ENCODE assay signal across 17 mouse cellular contexts in the genomic region with DNA sequence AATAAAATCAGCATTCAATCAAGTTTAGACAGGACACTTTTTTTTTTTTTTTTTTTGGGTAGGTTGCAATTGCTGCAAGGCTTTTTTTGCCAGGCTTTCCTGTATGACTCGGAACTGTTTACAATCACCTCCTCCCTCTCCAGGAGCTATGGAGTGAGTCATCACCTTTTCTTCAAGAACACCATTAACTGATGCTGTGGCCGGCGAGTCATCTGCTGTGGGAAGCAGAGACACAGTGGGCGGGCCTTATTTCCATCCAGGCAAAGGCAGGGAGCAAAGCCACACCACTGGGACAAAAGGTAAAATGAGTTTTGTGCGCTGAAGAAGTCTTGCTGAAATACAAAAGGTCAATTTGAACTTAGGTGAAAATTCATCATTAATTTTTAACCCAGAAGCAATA. TPM values are rescaled to one million over a fixed set of nuclear protein-coding genes. Genes with fewer than 3 reads are reported as not detected.
A peak's percentile ranks its signal among the peaks of the same experiment; 100 is the strongest.
DNase-seq lines count a peak whose midpoint lies in the region; ATAC-seq and TF ChIP-seq lines count a peak whose summit lies in the region.
"Had no signal": no experiment of that assay in that cellular context is flagged by ENCODE, and none has a peak within 500 bp of the region (broad histone marks: within the 10 kb centered on the region; RNA-seq: fewer than 3 reads in every experiment).

No protein-coding gene starts in this region.

- no peak overlapping the region for H3K4me2 ChIP-seq in CH12.LX (ENCODE audit: insufficient read depth, low read depth, poor library complexity, severe bottlenecking)
- no peak overlapping the region for H3K4me2 ChIP-seq in stomach, postnatal 0 days (replicated peaks; ENCODE audit: low read depth)
- no peak overlapping the region for H3K4me2 ChIP-seq in neural tube, embryonic 15.5 days
- H3K4me2 ChIP-seq: heart, embryonic 12.5 days; liver, embryonic 13.5 days had no signal

- H3K27ac ChIP-seq in left cerebral cortex, adult 2 months, result no peak overlapping the region
- H3K27ac ChIP-seq in CH12.LX (ENCODE audit: insufficient read depth, low read depth), result no peak overlapping the region
- no peak overlapping the region for H3K27ac ChIP-seq in stomach, postnatal 0 days (replicated peaks)
- no peak overlapping the region for H3K27ac ChIP-seq in neural tube, embryonic 15.5 days (replicated peaks)
- H3K27ac ChIP-seq: liver, embryonic 13.5 days had no signal

- no peak for TF ChIP-seq POLR2A in CH12.LX (IDR thresholded peaks at IDR 0.05; ENCODE audit: low read depth, low read length)

- H3K36me3 ChIP-seq in CH12.LX (replicated peaks in 1 of 2; ENCODE audit: control insufficient read depth in 1 of 2, insufficient read depth in 1 of 2, low read length in 1 of 2), result no peaks in the 10 kb centered on the region
- no peaks in the 10 kb centered on the region for H3K36me3 ChIP-seq in stomach, postnatal 0 days (ENCODE audit: control insufficient read depth, insufficient read depth, low read length)
- H3K36me3 ChIP-seq in neural tube, embryonic 15.5 days, result no peaks in the 10 kb centered on the region
- H3K36me3 ChIP-seq: heart, embryonic 12.5 days; liver, embryonic 13.5 days had no signal

- H3K9me3 ChIP-seq in CH12.LX (replicated peaks; ENCODE audit: low read length), result no peaks in the 10 kb centered on the region
- no peaks in the 10 kb centered on the region for H3K9me3 ChIP-seq in stomach, postnatal 0 days (ENCODE audit: control insufficient read depth, low read length)
- no peaks in the 10 kb centered on the region for H3K9me3 ChIP-seq in neural tube, embryonic 15.5 days (replicated peaks)
- H3K9me3 ChIP-seq: heart, embryonic 12.5 days; liver, embryonic 13.5 days; megakaryocyte, embryonic 14.5 days had no signal

- no peaks in the 10 kb centered on the region for H3K79me2 ChIP-seq in CH12.LX (replicated peaks; ENCODE audit: control insufficient read depth, extremely low read depth, insufficient read depth, poor library complexity, severe bottlenecking)

- TF ChIP-seq EP300 in CH12.LX (IDR thresholded peaks at IDR 0.05; ENCODE audit: low read length), result no peak
- TF ChIP-seq EP300 in stomach, postnatal 0 days (optimal IDR thresholded peaks at IDR 0.05), result no peak

- WGBS in stomach, postnatal 0 days, result 22% methylated on average over 5 of the region's 5 CpGs
- 58% methylated on average over 5 of the region's 5 CpGs for WGBS in neural tube, embryonic 15.5 days

- H3K4me3 ChIP-seq in left cerebral cortex, adult 2 months, result no peak overlapping the region
- no peak overlapping the region for H3K4me3 ChIP-seq in CH12.LX (replicated peaks in 1 of 3; ENCODE audit: low read depth in 2 of 3, low read length in 2 of 3, poor library complexity in 1 of 3)
- H3K4me3 ChIP-seq in stomach, postnatal 0 days (ENCODE audit: low read depth, low read length), result no peak overlapping the region
- no peak overlapping the region for H3K4me3 ChIP-seq in neural tube, embryonic 15.5 days (replicated peaks)
- H3K4me3 ChIP-seq: erythroblast, embryonic 14.5 days; heart, embryonic 12.5 days; liver, embryonic 13.5 days; megakaryocyte, embryonic 14.5 days had no signal

- no peaks in the 10 kb centered on the region for H3K27me3 ChIP-seq in CH12.LX (replicated peaks)
- H3K27me3 ChIP-seq in stomach, postnatal 0 days (ENCODE audit: control insufficient read depth, insufficient read depth, low read length), result no peaks in the 10 kb centered on the region
- no peaks in the 10 kb centered on the region for H3K27me3 ChIP-seq in neural tube, embryonic 15.5 days (replicated peaks)
- H3K27me3 ChIP-seq: heart, embryonic 12.5 days; liver, embryonic 13.5 days had no signal

- no peak for TF ChIP-seq RAD21 in CH12.LX (IDR thresholded peaks at IDR 0.05; ENCODE audit: low read depth, low read length)

- in situ Hi-C loops in CH12.LX (cut with MboI; ENCODE audit: low pct_ligation_motif_present, low pct_unique_long_range_greater_than_20kb, low sequenced_read_pairs), result no loop called here

- intact Hi-C loops in left cerebral cortex, adult 2 months (cut with DNase I), result no loop called here

- ATAC-seq in stomach, postnatal 0 days (ENCODE audit: low FRiP score, low TSS enrichment), result peak; percentile 92
- ATAC-seq in neural tube, embryonic 15.5 days (ENCODE audit: low FRiP score), result no peak
- ATAC-seq: forebrain, embryonic 16.5 days; midbrain, embryonic 16.5 days had no signal

- H3K4me1 ChIP-seq in CH12.LX (ENCODE audit: control insufficient read depth in 1 of 2, insufficient read depth in 2 of 2), result peaks cover 0 to 9% of the 10 kb centered on the region in 2 experiments; a peak in 1 of 4 replicates
- H3K4me1 ChIP-seq in stomach, postnatal 0 days (replicated peaks; ENCODE audit: control insufficient read depth, insufficient read depth), result no peaks in the 10 kb centered on the region
- H3K4me1 ChIP-seq in neural tube, embryonic 15.5 days, result no peaks in the 10 kb centered on the region
- H3K4me1 ChIP-seq: liver, embryonic 13.5 days had no signal

- TF ChIP-seq CTCF in left cerebral cortex, adult 2 months (IDR thresholded peaks at IDR 0.05), result no peak
- TF ChIP-seq CTCF in CH12.LX (conservative IDR thresholded peaks at IDR 0.05 in 1 of 2, IDR thresholded peaks at IDR 0.05 in 1 of 2; ENCODE audit: low read depth in 2 of 2, low read length in 2 of 2), result no peak
- TF ChIP-seq CTCF in stomach, postnatal 0 days (IDR thresholded peaks at IDR 0.05; ENCODE audit: low read depth), result no peak

- dilution Hi-C loops in CH12.LX (cut with MboI; ENCODE audit: extremely low pct_ligation_motif_present, extremely low pct_unique_long_range_greater_than_20kb, low sequenced_read_pairs), result no loop called here

- no peak overlapping the region for H3K9ac ChIP-seq in CH12.LX (ENCODE audit: insufficient read depth, low read depth)
- no peak overlapping the region for H3K9ac ChIP-seq in stomach, postnatal 0 days (ENCODE audit: low read length)
- no peak overlapping the region for H3K9ac ChIP-seq in neural tube, embryonic 15.5 days (replicated peaks)
- H3K9ac ChIP-seq: heart, embryonic 12.5 days; liver, embryonic 13.5 days had no signal

- DNase-seq in left cerebral cortex, adult 2 months (ENCODE audit: extremely low spot score in 1 of 2, low spot score in 2 of 2), result peak; percentile 39 to 40
- DNase-seq in left cerebral cortex, adult 11 months (ENCODE audit: low spot score), result no peak
- DNase-seq in CH12.LX (ENCODE audit: extremely low read depth), result no peak
- DNase-seq in brain, adult 2 months (ENCODE audit: low read depth, low spot score), result peak; percentile 85
- DNase-seq in stomach, postnatal 0 days (ENCODE audit: low spot score), result peak; percentile 48
- no peak for DNase-seq in heart, adult 18-20 months
- DNase-seq: adrenal gland, postnatal 25 days; cerebellum, postnatal 10 days; heart, postnatal 36 days; kidney, postnatal 25 days; liver, embryonic 13.5 days had no signal

TF ChIP-seq in CH12.LX, 34 proteins besides CTCF, POLR2A, EP300 and RAD21:
- TF ChIP-seq GABPA (IDR thresholded peaks at IDR 0.05; ENCODE audit: insufficient replicate concordance, low read depth, low read length) (no peak), ZNF384 (IDR thresholded peaks at IDR 0.05; ENCODE audit: low read depth, low read length) (peak; percentile 27; the same call in 1 of the 2 replicates)

RNA-seq across cellular contexts. Expression of gene Wdfy2, which starts 24.7 kb away (rescaled TPM):
- total RNA-seq in left cerebral cortex, adult 2 months (2021), result 10 to 100 TPM; 12.4 to 15.8 TPM
- total RNA-seq in CH12.LX (2012; rRNA removed) (3.9 and 6.3 TPM in 2 replicates), CH12.LX (2014; rRNA removed) (6.7 and 7.6 TPM in 2 replicates)
- 5.5 and 6.6 TPM in 2 replicates for polyA plus RNA-seq in CH12.LX (2012; ENCODE audit: insufficient read length, low read depth)
- 2.4 and 2.5 TPM in 2 replicates for polyA plus RNA-seq in stomach, postnatal 0 days (2015; fragmentation: Nextera tagmentation; extraction: Ambion mirVana)
- polyA plus RNA-seq in neural tube, embryonic 15.5 days (2015; fragmentation: Nextera tagmentation; extraction: Ambion mirVana), result 7.0 and 7.4 TPM in 2 replicates
- 1 to 10 TPM; 6.4 to 6.9 TPM for total RNA-seq in heart, adult 18-20 months (2021)

RNA-seq across cellular contexts. Expression of gene Ints6, which starts 51.8 kb away (rescaled TPM):
- total RNA-seq in left cerebral cortex, adult 2 months (2021), result 10 to 100 TPM; 41.0 to 42.2 TPM
- 21.5 and 31.3 TPM in 2 replicates for total RNA-seq in CH12.LX (2012; rRNA removed)
- total RNA-seq in CH12.LX (2014; rRNA removed), result 53.4 and 55.7 TPM in 2 replicates
- polyA plus RNA-seq in CH12.LX (2012; ENCODE audit: insufficient read length, low read depth), result 41.1 and 44.0 TPM in 2 replicates
- 6.7 and 10.3 TPM in 2 replicates for polyA plus RNA-seq in stomach, postnatal 0 days (2015; fragmentation: Nextera tagmentation; extraction: Ambion mirVana)
- 13.9 and 17.3 TPM in 2 replicates for polyA plus RNA-seq in neural tube, embryonic 15.5 days (2015; fragmentation: Nextera tagmentation; extraction: Ambion mirVana)
- total RNA-seq in heart, adult 18-20 months (2021), result 10 to 100 TPM; 17.6 to 21.5 TPM

Comparison
In these comparisons a context has a peak if more than half of its experiments do, and no peak if none do; other contexts are left out.
1. DNase-seq: peak in left cerebral cortex, adult 2 months (2 of 2), brain, adult 2 months (single experiment) and stomach, postnatal 0 days (single experiment); none in left cerebral cortex, adult 11 months (single experiment), CH12.LX (single experiment) and heart, adult 18-20 months (0 of 2).